Mouse (Mus musculus): ENCODE data around the gene Shb.

DNA sequence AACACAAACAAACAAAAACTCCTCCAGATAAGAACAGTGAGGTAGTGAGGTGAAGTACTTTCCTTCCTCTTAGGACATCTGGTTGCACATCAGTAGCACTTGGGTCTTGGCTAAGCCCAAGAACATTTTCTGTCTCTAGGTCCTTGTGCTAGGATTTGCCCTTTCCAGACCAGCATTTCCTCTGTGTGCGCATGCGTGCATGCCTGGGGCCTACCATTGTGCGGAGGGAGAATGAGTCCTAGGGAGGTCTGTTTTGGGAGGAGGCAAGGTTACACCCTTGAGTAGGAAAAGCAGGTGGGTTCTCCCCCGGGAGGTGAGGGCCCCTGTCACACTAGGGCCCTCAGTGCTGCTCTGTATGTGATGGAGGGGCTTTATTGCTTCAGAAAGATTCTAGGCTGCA lies 113.2 kb downstream of the Shb start:
- TF ChIP-seq CTCF (IDR thresholded peaks at IDR 0.05; ENCODE audit: low read depth) (no peak), EP300 (IDR thresholded peaks at IDR 0.05; ENCODE audit: low read depth) (no peak)
